Mouse (Mus musculus) bone marrow, adult 2 months (tissue): ENCODE data around the gene Irf2. TPM values are rescaled to one million over a fixed set of nuclear protein-coding genes. Genes with fewer than 3 reads are reported as not detected.

Experiments
- H3K27ac ChIP-seq: fragments of 200-500 bp; 2 replicates; pipeline ENCODE4 v1.5.1; 2012; ENCODE audit warnings: low read depth, mild to moderate bottlenecking, control low read depth, inconsistent platforms, low read length; ENCODE audit not compliant: control insufficient read depth, poor library complexity, insufficient read depth
- H3K4me1 ChIP-seq: fragments of 200-500 bp; 2 replicates; pipeline ENCODE4 v1.6.1; 2011; ENCODE audit warnings: low read length; ENCODE audit not compliant: control insufficient read depth, insufficient read depth
- H3K4me3 ChIP-seq: fragments of 200-500 bp; replicated peaks from 2 replicates; pipeline ENCODE3; 2011; ENCODE audit warnings: mild to moderate bottlenecking, low read depth, low read length, control low read depth; ENCODE audit not compliant: control insufficient read depth
- CTCF ChIP-seq: fragments of 200-500 bp; IDR thresholded peaks from 2 replicates; pipeline ENCODE4 v1.5.1; 2011; ENCODE audit warnings: low read length, control low read depth; ENCODE audit not compliant: control insufficient read depth, insufficient read depth
- POLR2A ChIP-seq: fragments of 200-500 bp; IDR thresholded peaks from 2 replicates; pipeline ENCODE4 v1.6.1; 2011; ENCODE audit warnings: low read depth, mild to moderate bottlenecking, control low read depth, low read length, borderline replicate concordance; ENCODE audit not compliant: control insufficient read depth
- WGBS: fragments of 180-500 bp; shearing (Covaris S2); methylation state at CpG from one replicate; pipeline ENCODE4 v1.1.7; 2018; 5-methylcytosine and 5-hydroxymethylcytosine counted together
- polyA plus RNA-seq: library from polyadenylated mRNA; stranded (reverse); fragments of >200 nt; gene quantifications from 2 replicates; pipeline ENCODE4 v1.2.4, GENCODE M21; 2011; ENCODE audit warnings: low replicate concordance; ENCODE audit not compliant: missing spikeins, insufficient read depth, insufficient read length

The Irf2 gene
- polyA plus RNA-seq, 1 experiment, result 63.2 TPM

DNA sequence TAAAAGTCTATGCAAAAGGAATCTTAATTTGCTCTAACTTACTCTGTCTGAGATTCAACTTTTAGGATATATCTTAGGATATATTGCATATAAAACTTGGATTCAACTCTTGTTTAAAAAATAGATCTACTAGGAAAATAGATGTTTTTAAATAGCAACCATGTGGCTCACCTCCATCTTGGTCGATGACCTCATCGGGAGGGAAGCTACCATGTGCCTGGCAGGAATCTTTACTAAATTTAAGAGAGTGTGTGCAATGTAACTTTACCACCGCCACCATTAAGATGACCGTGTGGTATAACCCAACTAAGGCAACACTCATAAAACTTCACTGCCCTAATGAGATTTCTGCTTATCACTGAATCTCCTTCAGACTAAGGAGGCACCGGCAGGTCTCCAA is 14.8 kb downstream of the Irf2 start:
- TF ChIP-seq CTCF (no peak), POLR2A (no peak)
- H3K4me3 ChIP-seq, result no peak overlapping the region
- 85% methylated on average over 5 of the region's 5 CpGs for WGBS
- peaks cover 8% of the 10 kb centered on the region for H3K4me1 ChIP-seq
- H3K27ac ChIP-seq, result no peak overlapping the region

DNA sequence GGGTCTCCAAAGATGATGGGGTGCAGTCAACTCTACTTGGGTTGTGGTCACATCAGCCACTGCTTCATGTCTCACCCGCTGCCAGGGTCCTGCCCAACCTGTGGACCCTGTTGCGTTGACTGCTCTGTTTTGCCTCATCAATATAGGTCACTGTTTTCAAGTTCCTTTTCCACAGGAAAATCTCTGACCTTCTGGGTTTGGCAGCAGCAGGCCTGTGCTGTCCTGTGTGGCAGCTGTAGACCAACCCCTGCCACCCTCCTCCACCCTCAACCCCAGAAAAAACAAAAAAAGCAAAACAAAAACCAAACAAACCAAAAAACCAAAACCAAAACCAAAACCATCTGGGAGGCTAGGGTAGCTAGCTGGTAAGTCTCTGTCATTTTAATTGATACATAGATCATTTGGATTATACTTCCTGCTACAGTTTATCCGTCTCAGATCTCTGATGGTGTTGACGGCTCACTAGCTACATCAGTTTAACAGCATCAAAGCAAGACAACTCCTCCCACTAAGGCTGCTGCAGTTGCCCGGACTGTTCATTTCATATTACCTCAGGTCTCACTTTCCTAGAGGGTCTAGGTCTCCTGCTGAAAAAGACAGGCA is 16.3 kb downstream of the Irf2 start:
- peaks cover 14% of the 10 kb centered on the region for H3K4me1 ChIP-seq
- TF ChIP-seq CTCF (no peak), POLR2A (no peak)
- 66% methylated on average over 5 of the region's 5 CpGs for WGBS

DNA sequence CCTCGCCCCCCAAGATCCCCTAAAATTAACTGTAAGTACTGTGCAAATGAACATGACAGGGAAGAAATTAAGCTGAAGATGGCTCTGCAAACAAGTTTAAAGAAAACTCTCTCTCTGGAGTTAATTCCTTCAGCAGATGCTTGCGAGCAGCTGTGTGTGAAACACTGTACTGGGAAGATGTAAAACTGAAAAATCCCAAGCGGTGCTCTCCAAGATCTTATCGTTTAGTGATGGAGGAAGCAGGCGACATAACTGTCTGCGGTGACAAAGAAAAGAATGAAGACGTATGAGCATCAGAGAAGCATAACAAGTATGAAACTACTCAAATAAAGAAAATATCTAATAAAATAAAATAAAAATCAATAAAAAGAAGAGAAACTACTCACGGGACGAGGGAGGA is 18.1 kb downstream of the Irf2 start:
- H3K27ac ChIP-seq, result no peak overlapping the region
- TF ChIP-seq CTCF, result no peak
- no peak for TF ChIP-seq POLR2A
- WGBS, result 88% methylated on average over 9 of the region's 9 CpGs
- H3K4me3 ChIP-seq, result no peak overlapping the region
- peaks cover 18% of the 10 kb centered on the region for H3K4me1 ChIP-seq

More for the DNA sequence above, 16.3 kb downstream of the Irf2 start:
- Histone ChIP-seq H3K4me3 (no peak overlapping the region), H3K27ac (no peak overlapping the region)

DNA sequence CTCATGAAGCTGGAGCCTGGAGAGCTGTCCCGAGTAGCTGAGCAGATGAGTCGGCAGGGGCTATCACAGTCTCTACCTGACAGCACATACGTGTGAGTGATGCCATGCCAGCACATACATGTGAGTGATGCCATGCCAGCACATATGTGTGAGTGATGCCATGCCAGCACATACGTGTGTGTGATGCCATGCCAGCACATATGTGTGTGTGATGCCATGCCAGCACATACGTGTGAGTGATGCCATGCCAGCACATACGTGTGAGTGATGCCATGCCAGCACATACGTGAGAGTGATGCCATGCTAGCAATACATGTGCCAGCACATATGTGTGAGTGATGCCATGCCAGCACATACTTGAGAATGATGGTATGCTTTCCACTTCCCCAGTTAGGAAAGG is 18.6 kb downstream of the Irf2 start:
- TF ChIP-seq CTCF (no peak), POLR2A (no peak)
- H3K4me1 ChIP-seq, result peaks cover 20% of the 10 kb centered on the region
- no peak overlapping the region for H3K4me3 ChIP-seq
- no peak overlapping the region for H3K27ac ChIP-seq
- 87% methylated on average over 7 of the region's 7 CpGs for WGBS

DNA sequence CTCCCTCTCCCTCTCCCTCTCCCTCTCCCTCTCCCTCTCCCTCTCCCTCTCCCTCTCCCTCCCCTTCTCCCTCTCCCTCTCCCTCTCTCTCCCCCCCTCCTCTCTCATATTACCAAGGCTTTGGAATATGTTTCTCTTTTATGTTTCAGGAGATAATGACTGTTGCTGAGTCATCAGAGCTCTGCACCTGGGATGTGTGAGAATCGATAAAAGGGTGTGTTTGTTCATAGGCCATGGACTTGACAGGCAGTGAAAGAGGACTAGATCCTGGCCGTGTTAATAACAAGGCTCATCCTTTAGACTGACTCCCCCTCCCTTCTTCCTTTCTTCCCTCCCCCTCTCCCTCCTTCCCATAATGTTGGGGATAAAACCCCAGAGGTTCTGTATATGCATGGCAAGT is 19.1 kb downstream of the Irf2 start:
- 65% methylated on average over 2 of the region's 2 CpGs for WGBS
- H3K4me3 ChIP-seq, result no peak overlapping the region
- H3K27ac ChIP-seq, result no peak overlapping the region
- TF ChIP-seq POLR2A (no peak), CTCF (no peak)
- peaks cover 22% of the 10 kb centered on the region for H3K4me1 ChIP-seq

DNA sequence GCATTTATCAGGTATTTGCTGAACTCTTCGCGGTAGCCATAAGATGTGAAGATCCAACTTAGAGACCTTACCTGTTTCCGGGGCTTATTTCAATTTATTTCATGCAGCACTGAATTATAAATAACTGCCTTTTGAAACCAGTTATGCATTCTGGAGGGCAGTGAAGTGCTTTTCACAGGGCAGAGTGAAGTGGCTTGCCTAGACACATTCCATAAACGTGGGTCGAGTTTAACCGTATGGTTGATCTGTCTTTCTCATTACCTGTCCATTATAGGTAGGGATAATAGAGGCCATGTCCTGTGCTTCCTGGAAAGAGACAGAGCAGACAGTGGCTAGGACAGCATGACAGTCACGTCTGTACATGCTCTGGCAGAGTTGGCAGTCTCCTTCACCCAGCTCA is 20.0 kb downstream of the Irf2 start:
- Histone ChIP-seq H3K4me3 (no peak overlapping the region), H3K27ac (no peak overlapping the region), H3K4me1 (peaks cover 25% of the 10 kb centered on the region)
- 91% methylated on average over 7 of the region's 7 CpGs for WGBS
- TF ChIP-seq CTCF (no peak), POLR2A (no peak)

DNA sequence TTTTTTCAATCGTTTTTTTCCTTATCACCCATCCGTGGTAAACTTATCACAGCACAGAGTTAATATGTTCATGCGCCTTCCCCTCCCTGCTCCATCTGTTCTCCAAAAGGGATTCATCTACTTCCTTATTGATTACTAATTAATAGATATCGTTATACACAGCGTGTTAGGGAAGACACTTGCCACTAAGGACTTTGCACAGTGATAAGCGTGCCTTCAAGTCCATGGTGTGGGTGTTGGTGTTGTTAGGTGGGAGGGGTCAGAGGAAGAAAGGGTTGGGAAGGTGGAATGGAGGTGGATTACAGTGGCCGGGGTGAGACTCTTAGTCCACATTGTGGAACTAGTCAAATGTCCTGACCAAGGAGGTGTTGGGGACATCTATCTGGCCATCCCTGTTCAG is 21.2 kb downstream of the Irf2 start:
- Histone ChIP-seq H3K4me1 (peaks cover 30% of the 10 kb centered on the region), H3K27ac (no peak overlapping the region), H3K4me3 (no peak overlapping the region)
- TF ChIP-seq POLR2A, result no peak
- no peak for TF ChIP-seq CTCF
- WGBS, result 72% methylated on average over 7 of the region's 7 CpGs

DNA sequence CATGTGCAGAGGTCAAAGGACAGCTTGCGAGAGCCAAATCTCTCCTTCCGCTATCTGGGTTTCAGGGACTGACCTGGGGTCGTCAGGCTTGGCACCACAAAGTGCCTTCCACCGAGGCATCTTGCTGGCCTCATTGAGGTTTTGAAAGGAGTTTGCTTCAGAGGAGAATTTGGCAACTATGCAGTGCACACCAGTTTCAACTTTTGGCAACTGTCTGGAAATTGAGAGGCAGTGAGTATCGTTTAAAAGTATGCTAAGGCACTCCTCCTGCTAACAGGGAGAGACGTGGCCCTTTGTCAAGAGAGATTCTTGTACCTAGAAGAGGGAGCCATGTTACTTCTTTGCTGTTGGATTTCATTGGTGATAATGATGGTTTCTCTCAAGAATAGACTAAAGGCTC is 21.9 kb downstream of the Irf2 start:
- peaks cover 30% of the 10 kb centered on the region for H3K4me1 ChIP-seq

DNA sequence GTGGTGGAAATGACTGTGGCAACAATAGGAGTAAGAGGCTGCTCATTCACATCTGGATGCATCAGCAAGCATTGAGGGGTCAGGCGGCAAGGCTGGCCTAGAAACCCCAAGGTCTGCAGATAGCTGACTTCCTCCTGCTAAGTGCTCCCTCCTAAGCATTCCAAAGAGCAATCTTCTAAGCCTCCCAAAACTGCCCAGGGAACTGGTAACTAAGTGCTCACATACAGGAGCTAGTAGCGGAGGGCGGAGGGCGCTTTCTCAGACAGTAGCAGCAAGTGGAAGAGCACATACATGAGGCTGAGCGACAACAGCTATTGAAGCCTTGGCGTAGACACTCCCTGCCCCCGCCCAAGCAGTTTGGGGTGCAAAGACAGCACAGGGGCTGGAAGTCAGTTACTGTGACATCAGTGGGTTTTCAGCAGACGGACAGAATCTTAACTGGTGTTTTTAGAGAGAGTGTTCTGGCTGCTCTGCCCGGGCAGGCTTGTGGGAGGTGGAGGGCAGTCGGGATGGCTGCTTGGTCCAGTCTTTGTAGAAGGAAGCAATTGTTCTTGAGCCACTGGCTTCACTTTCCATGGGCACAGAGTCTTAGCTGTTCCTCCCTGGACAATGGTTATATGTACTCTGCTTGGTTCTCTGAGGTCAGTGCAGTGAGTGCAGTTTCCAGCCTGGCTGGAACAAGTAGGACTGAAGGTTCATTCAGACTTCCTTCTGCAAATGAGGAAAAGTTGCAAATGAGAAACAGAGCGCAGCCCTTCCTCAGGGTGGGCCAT is 30.1 kb downstream of the Irf2 start:
- H3K27ac ChIP-seq, result no peak overlapping the region
- H3K4me1 ChIP-seq, result peaks cover 11% of the 10 kb centered on the region
- WGBS, result 58% methylated on average over 11 of the region's 11 CpGs
- H3K4me3 ChIP-seq, result no peak overlapping the region
- TF ChIP-seq POLR2A (no peak), CTCF (no peak)

More for the DNA sequence above, 21.9 kb downstream of the Irf2 start:
- Histone ChIP-seq H3K27ac (no peak overlapping the region), H3K4me3 (no peak overlapping the region)
- TF ChIP-seq CTCF, result no peak
- no peak for TF ChIP-seq POLR2A
- WGBS, result 37% methylated on average over 6 of the region's 6 CpGs
